Mouse (Mus musculus): ENCODE data around the gene Ntn4.

DNA sequence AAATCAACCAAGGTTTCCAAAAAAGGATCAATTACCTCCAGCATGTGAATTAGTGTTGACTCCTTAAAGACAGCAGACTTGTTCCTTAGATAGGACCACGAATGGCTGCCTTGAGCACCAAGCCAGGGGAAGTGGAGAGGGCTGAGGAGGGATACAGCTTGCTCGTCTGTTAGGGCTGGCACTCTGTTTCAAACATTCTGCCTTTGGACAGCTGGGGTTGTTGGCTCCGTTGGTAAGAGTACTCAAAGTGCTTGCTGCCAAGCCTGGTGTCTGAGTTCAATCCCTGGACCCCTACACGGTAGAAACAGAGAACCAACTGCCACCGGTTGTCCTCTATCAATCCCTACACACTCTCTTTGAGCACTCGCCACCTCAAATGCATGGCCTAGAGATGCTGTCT, 90.0 kb downstream of the Ntn4 start:
- TF ChIP-seq CTCF (IDR thresholded peaks at IDR 0.05; ENCODE audit: low read depth, low read length) (no peak), GATA1 (IDR thresholded peaks at IDR 0.05; ENCODE audit: borderline replicate concordance, low read length) (no peak), POLR2AphosphoS5 (IDR thresholded peaks at IDR 0.05; ENCODE audit: insufficient replicate concordance, low read depth, low read length) (no peak), GATA2 (IDR thresholded peaks at IDR 0.05; ENCODE audit: borderline replicate concordance, low read depth, low read length) (no peak)
